Mouse (Mus musculus) liver, adult 2 months (tissue): ENCODE measurements at regions not wholly inside any gene's neighbourhood (a gene's known extent, or its start where the extent isn't known, plus 50 kb on each side); places are given as distances from the start of the nearest gene placed in this dataset.
A peak's percentile ranks its signal among the peaks of the same experiment; 100 is the strongest.

ENCODE experiments used
- DNase-seq: peaks from one replicate; pipeline ENCODE4 v3.0.0-alpha.2; 2011; ENCODE audit warnings: low read depth, low spot score; ENCODE audit errors: extremely low read depth
- H3K27ac ChIP-seq: fragments of 200-500 bp; replicated peaks from 2 replicates; pipeline ENCODE4 v1.5.1; 2012; ENCODE audit warnings: low read depth, mild to moderate bottlenecking, control low read depth, inconsistent platforms, low read length; ENCODE audit not compliant: insufficient read depth
- H3K27me3 ChIP-seq: fragments of 200-500 bp; 2 replicates; pipeline ENCODE4 v1.6.1; 2012; ENCODE audit warnings: mild to moderate bottlenecking, moderate library complexity, low read length, inconsistent platforms; ENCODE audit not compliant: control insufficient read depth, insufficient read depth
- H3K36me3 ChIP-seq: fragments of 200-500 bp; 2 replicates; pipeline ENCODE4 v1.6.1; 2012; ENCODE audit warnings: low read length, inconsistent platforms; ENCODE audit not compliant: control insufficient read depth, insufficient read depth
- H3K4me1 ChIP-seq: fragments of 200-500 bp; 2 replicates; pipeline ENCODE4 v1.6.1; 2011; ENCODE audit warnings: low read length; ENCODE audit not compliant: control insufficient read depth, insufficient read depth
- H3K4me3 ChIP-seq: fragments of 200-500 bp; 2 replicates; pipeline ENCODE4 v1.5.1; 2011; ENCODE audit warnings: low read depth, mild to moderate bottlenecking, control low read depth, low read length, moderate library complexity; ENCODE audit not compliant: insufficient read depth
- H3K79me2 ChIP-seq: fragments of 200-500 bp; 2 replicates; pipeline ENCODE4 v1.6.1; 2012; ENCODE audit warnings: inconsistent platforms, mild to moderate bottlenecking, low read length, moderate library complexity; ENCODE audit not compliant: control insufficient read depth, insufficient read depth
- H3K9ac ChIP-seq: fragments of 200-500 bp; 2 replicates; pipeline ENCODE4 v1.6.1; 2012; ENCODE audit warnings: low read depth, mild to moderate bottlenecking, control low read depth, inconsistent platforms, low read length
- CTCF ChIP-seq: fragments of 200-500 bp; IDR thresholded peaks from 2 replicates; pipeline ENCODE4 v1.5.1; 2011; ENCODE audit warnings: low read depth, low read length, control low read depth
- POLR2A ChIP-seq: fragments of 200-500 bp; IDR thresholded peaks from 2 replicates; pipeline ENCODE4 v1.6.1; 2011; ENCODE audit warnings: low read length, control low read depth; ENCODE audit not compliant: insufficient read depth; ENCODE audit errors: extremely low read depth
- WGBS: fragments of 180-500 bp; shearing (Covaris S2); methylation state at CpG from one replicate; pipeline ENCODE4 v1.1.7; 2018; 5-methylcytosine and 5-hydroxymethylcytosine counted together

GRCm38 (mm10) chr7:117065771-117066170 lies 315.0 kb upstream of the Xylt1 start:
- Histone ChIP-seq H3K27ac (no peak overlapping the region), H3K9ac (no peak overlapping the region), H3K36me3 (no peaks in the 10 kb centered on the region), H3K27me3 (no peaks in the 10 kb centered on the region), H3K79me2 (no peaks in the 10 kb centered on the region), H3K4me1 (no peaks in the 10 kb centered on the region), H3K4me3 (no peak overlapping the region)
- no peak for TF ChIP-seq CTCF
- TF ChIP-seq POLR2A, result no peak
- no peak for DNase-seq
- 48% methylated on average over 2 of the region's 2 CpGs for WGBS

GRCm38 (mm10) chr7:117090911-117091550 lies 289.7 kb upstream of the Xylt1 start:
- Histone ChIP-seq H3K27ac (no peak overlapping the region), H3K36me3 (no peaks in the 10 kb centered on the region), H3K4me1 (no peaks in the 10 kb centered on the region), H3K4me3 (no peak overlapping the region), H3K9ac (no peak overlapping the region), H3K79me2 (no peaks in the 10 kb centered on the region), H3K27me3 (no peaks in the 10 kb centered on the region)
- TF ChIP-seq POLR2A, result no peak
- no peak for TF ChIP-seq CTCF
- peak; percentile 5 for DNase-seq
- WGBS, result 21% methylated on average over 6 of the region's 6 CpGs

- Histone ChIP-seq H3K4me1 (no peaks in the 10 kb centered on the region), H3K27ac (no peak overlapping the region), H3K36me3 (no peaks in the 10 kb centered on the region), H3K27me3 (no peaks in the 10 kb centered on the region), H3K4me3 (no peak overlapping the region), H3K9ac (no peak overlapping the region), H3K79me2 (no peaks in the 10 kb centered on the region)
- no peak for DNase-seq
- TF ChIP-seq CTCF (no peak), POLR2A (no peak)
- WGBS, result 71% methylated on average over 4 of the region's 4 CpGs
Measured at GRCm38 (mm10) chr7:117092860-117093259, 287.9 kb upstream of the Xylt1 start.

- no peaks in the 10 kb centered on the region for H3K27me3 ChIP-seq
- H3K27ac ChIP-seq, result no peak overlapping the region
- TF ChIP-seq POLR2A, result no peak
- TF ChIP-seq CTCF, result no peak
- WGBS, result 34% methylated on average over 3 of the region's 3 CpGs
- no peaks in the 10 kb centered on the region for H3K4me1 ChIP-seq
- no peak overlapping the region for H3K9ac ChIP-seq
- H3K4me3 ChIP-seq, result no peak overlapping the region
- no peaks in the 10 kb centered on the region for H3K36me3 ChIP-seq
- no peak for DNase-seq
- no peaks in the 10 kb centered on the region for H3K79me2 ChIP-seq
Measured at GRCm38 (mm10) chr7:117097618-117098017, 283.2 kb upstream of the Xylt1 start.

- WGBS, result 79% methylated on average over 6 of the region's 6 CpGs
- Histone ChIP-seq H3K27ac (no peak overlapping the region), H3K27me3 (no peaks in the 10 kb centered on the region), H3K9ac (no peak overlapping the region), H3K36me3 (no peaks in the 10 kb centered on the region), H3K79me2 (no peaks in the 10 kb centered on the region), H3K4me3 (no peak overlapping the region), H3K4me1 (no peaks in the 10 kb centered on the region)
- TF ChIP-seq POLR2A (no peak), CTCF (no peak)
- no peak for DNase-seq
Measured at GRCm38 (mm10) chr7:117099041-117099440, 281.7 kb upstream of the Xylt1 start.

- no peaks in the 10 kb centered on the region for H3K36me3 ChIP-seq
- H3K79me2 ChIP-seq, result no peaks in the 10 kb centered on the region
- no peak for DNase-seq
- no peaks in the 10 kb centered on the region for H3K4me1 ChIP-seq
- H3K27me3 ChIP-seq, result no peaks in the 10 kb centered on the region
- H3K4me3 ChIP-seq, result no peak overlapping the region
- TF ChIP-seq POLR2A (no peak), CTCF (no peak)
- H3K9ac ChIP-seq, result no peak overlapping the region
- no peak overlapping the region for H3K27ac ChIP-seq
- 69% methylated on average over 5 of the region's 5 CpGs for WGBS
Measured at GRCm38 (mm10) chr7:117103035-117103434, 277.7 kb upstream of the Xylt1 start.
